Mouse (Mus musculus) heart, adult 2 months (tissue): ENCODE data around the gene Sebox.

ENCODE experiments used
- CTCF ChIP-seq: fragments of 200-600 bp; IDR thresholded peaks from 2 replicates; pipeline ENCODE4 v1.8.1; 2022; ENCODE audit warnings: antibody characterized with exemption, mild to moderate bottlenecking, moderate library complexity
- POLR2A ChIP-seq: fragments of 200-500 bp; IDR thresholded peaks from 2 replicates; pipeline ENCODE4 v1.6.1; 2011; ENCODE audit warnings: mild to moderate bottlenecking, low read depth, low read length, control low read depth; ENCODE audit not compliant: insufficient read depth

GRCm38 (mm10) chr11:78509148-78509547 lies 5.9 kb downstream of the Sebox start:
- TF ChIP-seq CTCF = peak; percentile 61
- TF ChIP-seq POLR2A = no peak
